Mouse (Mus musculus): ENCODE measurements at regions not wholly inside any gene's neighbourhood (a gene's known extent, or its start where the extent isn't known, plus 50 kb on each side); places are given as distances from the start of the nearest gene placed in this dataset.

DNA sequence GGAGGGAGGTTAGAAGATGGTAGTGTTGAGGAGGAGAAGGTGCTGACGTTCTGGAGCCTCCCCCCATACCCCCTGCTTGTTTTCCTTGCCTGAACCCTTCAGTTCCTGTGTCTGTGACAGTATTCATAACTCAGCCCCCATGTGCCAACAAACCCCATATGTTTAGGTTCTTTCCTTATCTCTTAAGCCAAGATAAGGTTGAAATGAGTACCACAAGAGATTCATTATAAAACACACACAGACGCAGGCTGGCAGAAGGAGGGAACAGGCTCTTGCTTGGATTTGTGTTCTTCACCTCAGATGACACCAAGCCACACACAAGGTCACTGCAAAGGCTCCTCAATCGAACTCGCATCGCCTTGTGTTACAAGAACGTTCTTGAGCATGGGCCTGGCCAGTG lies 162.9 kb upstream of the Arid2 start:
- no peak for DNase-seq

DNA sequence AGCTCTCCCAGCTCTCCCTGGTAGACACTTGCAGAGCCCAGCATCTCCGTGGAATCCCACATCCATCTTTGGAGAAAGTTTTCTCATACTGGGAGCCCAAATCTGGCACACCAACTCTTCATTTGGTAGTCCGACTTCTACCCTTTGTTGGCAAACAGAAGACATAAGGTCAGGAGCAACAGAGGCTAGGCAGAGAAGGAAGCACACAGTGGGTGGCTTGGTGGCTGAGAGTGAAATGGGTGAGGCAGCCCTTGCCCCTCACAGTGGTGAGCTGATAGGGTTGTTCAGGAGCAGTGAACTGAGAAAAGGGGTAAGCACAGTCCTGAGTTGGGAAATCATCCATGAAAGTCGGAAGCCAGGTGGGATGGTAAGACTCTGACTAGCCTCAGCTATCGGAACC lies 157.6 kb upstream of the Arid2 start:
- DNase-seq, result no peak

DNA sequence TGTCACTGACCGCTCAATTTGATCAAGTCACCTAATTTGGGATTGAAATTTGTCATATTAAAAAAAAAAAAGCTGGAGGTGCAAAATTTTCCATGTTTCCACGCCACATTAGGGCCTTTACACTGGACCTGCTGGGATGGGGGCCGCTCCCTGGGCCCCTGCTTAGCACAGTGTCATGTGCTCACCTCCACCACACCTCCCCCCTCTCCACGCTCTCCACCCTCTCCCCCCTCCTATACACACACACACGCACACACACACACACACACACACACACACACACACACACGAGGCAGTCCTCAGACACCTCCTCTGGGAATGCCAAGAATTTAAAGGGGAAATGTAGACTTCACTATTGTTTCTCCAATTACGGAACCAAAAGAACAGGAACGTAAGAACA lies 156.8 kb upstream of the Arid2 start:
- no peak for DNase-seq

DNA sequence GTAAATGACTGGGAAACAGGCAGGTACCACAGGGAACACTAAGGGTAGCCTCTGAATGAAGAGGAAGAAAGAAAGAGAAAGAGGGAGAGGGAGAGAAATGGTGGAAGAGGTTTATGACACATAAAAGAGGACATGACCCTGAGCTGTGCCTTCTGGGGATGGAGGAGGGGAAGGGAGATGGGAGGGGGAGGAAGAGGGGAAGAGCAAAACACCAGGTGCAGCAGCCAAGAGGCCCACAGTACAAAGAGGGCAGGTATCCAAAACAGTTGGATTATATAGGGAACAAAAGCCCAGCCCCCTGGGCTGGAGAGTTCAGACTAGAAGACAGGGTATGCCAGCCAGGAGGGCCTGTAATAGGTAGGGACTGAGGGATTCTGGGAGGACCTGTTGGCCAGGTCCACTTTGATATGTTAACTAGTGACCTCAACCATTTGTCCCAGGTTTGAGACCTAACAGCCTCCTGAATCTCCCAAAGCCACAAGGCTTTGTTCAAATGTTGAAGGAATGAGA lies 155.7 kb upstream of the Arid2 start:
- no peak for DNase-seq

DNA sequence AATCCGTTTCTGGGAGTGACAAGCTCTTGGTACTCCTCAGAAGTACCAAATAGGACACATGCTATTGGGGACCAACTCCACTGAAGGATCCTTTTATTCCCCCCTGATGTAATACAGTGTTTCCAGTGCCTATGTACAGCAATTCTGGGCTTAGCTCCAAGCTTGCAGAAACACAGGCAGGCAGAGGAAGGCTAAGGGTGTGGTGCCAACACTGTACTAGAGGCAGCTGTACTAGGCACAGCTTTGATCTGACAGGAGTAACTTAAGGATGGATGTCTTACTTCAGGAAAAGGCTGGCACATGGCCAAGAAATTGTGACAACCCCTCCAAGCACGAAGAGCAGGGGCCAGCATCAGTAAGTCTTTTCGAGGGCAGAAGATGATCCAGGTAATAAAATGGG lies 154.7 kb upstream of the Arid2 start:
- no peak for DNase-seq

DNA sequence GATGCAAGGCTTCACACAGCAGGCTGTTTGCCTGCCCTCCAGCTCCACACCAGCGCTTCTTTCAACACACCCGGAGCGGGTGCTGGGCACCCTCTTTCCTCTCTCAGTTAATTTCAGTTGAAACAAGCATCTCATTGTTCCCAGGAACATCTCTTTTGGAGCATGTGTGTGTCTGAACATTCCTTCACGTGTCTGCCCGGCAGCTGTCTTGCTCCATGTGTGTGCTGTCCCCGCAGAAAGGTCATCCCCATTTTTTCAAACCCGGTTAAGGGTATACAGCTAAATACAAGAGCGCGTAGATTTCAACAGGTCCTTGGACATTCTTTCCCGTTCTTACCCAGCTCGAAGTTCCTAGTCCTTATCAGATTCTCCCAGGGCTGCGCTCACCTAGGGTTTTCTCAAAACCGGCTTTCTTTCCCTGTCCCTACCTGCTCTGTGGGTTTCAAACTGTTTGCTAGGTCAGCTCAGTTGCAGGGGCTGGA lies 152.0 kb upstream of the Arid2 start:
- DNase-seq, result no peak

DNA sequence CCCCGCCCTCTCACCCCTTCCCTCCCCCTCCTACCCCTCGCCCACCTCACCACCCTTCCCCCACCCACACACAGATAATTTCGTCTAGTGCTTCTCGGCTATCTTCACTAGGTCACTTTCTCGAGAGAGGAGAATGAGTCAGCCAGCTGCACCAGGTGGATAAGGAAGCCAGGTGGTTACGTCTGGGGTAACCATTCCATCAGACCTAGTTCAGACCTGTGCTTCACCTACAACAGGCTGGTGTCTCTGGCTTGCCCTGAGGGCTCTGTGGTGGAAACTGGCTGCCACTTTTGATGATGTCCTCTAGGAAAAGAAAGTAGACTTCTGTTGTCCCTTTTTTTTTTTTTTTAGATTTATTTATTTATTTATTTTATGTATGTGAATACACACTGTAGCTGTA lies 151.5 kb upstream of the Arid2 start:
- no peak for DNase-seq

DNA sequence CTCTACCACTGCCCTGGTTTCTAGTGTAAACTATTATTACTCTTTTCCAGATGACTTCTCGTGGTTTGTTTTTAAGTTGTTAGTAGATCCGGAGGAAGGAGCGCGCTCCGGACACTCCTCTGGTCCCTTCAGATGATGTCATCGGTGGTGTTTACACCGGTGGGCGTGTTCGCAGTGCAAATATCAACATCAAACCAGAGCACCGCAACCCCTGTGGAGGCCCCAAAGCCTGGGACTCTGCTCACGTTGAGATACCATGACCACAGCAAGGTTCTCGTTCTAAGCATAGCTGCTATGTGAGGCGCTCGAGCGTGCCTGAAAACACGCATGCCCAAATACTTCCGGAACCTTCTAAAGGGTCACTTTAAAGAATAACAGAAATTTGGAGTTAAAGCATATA lies 149.8 kb upstream of the Arid2 start:
- no peak for DNase-seq

DNA sequence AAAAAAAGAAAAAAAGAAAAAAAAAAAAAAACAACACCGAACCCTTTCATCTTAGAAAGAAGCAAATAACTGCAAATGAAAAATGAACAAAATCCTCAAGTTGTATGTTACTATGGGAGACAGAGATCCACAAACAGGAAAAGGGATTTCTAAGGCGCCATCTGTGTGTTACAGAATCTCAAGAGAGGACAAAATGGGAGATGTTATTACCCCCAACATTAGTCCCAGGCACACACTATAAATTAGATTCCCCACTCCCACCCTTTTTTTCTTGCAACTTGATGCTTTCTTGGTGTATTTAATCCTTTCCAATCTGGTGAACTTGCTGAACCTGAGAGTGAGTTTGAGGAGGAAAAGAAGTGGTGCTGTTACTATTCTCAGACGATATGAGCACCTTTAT lies 149.4 kb upstream of the Arid2 start:
- no peak for DNase-seq

DNA sequence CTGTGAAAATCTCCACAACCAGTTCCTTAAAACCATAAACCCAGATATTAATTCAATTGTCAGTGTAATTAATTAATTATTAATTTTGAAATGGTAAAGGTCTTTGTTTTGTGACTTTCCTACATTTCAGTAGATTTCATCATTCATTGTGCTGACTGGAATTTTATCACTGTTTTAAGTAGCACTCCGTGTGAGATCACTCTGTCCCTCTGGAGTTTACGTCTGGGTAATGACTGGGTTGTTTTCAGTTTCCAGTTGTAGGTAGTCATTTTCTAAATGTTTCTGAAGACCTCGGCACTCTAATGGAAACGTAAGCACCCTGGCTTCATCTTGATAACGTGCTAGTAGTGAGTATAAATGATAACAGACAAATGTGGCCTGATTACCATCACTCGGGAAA lies 133.8 kb upstream of the Arid2 start:
- DNase-seq, result no peak

DNA sequence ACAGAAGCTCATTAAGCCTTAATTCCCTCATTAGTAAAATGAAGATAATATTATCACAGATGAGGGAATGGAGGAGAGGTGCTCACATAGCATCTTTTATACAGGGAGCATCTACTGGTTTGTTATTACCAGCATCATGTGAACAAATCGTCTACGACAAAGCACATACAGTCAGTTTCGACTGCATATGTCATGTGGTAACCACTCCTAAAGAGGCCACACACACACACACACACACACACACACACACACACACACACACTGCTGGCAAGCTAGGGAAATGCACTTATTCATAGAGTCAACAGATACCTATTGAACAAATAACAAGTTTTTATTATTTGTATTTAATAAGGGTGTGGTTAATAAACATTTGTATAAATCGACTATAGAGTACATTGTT lies 129.0 kb upstream of the Arid2 start:
- DNase-seq, result no peak

DNA sequence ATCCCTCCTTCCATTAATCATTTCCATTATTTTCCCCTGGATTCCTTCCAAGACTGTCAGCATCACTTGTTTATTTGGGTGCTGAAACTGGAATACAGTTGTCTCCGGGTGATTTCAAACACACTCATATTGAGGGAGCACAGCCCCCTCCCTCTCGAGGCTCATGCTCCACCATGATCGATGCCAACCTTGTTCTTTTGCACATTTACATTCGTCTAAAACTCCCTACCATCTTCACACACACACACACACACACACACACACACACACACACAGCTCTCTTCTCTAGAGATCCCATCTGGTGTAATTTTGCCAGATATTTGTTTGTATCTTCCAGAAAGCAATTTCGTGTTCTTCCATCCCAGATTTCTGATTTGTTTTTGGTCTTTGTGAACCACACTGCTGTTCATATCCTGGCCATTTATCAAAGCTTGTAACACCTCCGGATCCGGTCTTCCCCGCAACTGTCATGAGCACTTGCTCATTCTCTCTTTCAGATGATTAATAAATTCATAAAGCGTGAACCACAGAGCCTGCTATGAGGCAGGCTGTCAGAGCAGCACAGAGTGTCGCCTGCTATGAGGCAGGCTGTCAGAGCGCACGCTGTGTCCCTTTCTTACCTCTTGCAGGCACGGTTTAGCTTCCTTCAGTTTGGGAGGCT lies 122.4 kb upstream of the Arid2 start:
- DNase-seq, result peak; percentile 36 to 37

DNA sequence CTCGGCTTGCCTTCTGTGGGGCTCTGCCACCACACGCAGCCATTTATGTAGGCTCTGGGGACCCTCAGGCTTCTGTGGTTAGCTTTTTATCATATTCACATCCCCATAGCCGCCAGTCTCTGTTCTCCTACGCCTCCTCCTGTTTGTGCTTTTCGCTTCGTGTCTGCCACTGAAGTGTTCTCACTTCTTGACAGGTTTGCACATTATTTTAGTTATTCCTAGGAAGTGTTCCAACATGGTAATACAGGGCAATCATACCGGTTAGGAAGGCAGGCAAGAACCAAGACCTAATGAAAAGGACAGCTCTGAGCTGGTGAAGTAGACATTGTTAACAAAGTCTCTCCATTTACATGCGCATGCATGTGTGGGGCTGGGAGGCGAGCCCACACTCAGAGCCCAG lies 120.1 kb upstream of the Arid2 start:
- DNase-seq, result no peak

DNA sequence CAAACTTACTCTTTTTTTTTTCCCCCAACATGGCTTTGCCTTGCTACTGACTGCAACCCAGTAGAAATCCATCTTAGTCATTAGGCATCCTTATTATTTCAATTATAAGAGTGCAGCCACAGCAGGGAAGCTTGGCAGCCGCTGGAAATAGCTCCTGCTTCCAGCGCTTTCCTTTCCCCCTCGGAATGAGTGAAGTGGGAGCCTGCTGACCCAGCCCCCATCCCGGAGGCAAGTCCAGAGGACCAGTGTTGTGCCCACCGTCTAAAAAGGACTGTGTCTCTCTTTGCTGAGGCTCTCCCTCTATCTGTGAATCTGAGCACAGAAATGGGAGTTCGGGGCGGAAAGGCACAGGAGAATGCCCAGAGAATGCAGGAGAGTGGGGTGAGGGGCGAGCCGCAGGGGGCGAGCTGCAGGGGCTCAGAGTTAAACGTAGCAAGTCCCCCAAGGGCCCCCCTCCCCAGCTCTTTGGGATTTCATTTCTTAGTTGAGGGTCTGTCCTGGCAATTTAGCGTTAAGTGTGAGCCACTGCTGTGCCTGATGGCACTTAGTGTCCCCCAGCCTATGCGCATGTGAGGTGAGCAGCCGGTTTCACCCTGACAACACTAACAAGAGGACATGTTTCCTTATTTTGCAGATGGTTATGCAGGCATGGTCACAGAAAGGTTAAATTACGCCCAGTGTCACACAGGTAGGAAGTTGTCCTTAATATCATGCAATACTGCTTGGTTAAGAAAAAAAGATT lies 117.4 kb upstream of the Arid2 start:
- no peak for DNase-seq

DNA sequence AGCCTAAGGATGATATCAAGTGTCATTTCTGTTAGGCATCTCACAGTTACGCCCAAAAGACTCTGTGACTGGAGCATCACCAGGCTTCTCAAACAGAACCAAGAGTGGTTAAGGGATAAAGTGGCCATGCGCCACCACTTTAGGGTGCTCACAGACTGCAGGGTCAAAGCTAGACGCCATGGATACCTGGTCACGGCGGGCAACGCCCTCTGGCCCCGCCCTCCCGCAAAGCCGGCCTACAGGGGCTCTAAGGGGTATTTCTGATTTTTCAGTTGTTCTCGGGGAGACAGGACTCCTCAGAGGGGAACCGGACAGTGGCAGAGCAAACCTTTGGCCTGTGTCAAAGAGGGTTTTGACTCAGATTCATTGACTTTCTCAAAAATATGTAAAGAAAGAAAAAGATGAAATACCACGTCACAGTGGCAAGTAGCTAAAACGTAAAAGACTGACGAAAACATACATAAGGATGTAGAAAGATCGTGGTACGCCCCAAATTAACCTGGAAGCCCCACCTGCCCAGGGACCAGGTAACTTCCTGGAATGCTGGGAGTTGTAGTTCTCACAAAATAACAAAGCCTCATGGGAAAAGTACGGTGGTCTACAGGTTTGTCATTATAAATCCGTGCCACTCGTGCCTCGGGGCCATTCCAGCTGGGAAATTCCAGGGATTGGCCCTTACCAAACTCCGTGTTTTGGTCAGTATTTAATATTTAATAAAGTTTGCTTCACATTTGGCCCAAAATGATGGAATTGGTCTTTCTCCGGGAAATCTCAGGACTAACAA lies 116.1 kb upstream of the Arid2 start:
- peak; percentile 34 to 63 for DNase-seq

DNA sequence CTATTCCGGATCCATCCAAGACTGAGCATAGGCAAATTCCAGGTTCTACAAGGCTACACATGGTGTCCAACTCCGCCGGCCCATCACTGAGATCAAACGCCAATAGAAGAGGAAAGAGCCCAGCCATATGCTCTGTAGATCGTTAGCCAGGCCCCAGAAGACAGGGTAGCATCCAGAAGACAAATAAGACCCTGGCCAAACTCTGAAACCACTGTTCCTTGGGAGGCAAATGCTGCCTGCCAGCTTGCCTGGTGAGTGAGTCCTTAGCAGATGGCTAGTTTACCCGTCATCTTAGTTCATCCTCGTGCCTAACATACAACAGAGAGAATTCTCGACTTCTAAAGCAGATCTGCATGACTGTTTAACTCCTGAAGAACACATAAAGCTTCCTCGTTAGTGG lies 109.4 kb upstream of the Arid2 start:
- DNase-seq, result no peak

DNA sequence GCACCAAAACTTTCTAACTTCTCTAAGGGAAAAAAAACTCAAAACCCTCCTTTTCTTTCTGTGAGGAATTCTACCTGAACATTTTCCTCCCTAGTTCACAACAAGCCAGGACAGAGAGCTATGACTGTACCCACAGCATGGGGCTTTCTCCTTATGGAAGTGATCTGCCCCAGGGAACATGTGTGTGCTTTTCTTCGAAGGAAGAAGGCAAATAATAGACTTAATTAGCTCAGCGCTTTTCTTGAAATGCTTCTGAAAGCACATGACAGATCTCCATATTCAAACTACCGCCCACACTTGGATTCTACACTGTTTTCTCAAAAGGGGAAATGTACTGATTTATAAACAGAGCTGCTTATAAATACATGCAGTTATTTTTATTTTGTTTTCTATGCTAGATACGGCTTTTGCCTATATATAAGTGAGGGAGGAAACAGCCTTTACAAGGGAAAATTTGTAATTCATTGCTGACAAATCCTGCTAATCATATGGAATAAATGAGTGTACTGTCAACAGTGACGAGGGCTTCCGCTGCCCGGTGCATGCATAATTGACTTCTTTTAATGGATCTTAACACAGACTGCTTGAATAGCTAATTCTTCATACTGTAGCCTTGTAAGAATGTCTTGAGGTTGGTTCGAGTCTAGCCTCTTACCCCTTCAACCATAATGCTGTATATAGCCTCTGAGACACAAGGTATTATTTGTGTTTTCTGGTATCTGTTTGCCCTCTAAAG lies 108.8 kb upstream of the Arid2 start:
- DNase-seq, result no peak

DNA sequence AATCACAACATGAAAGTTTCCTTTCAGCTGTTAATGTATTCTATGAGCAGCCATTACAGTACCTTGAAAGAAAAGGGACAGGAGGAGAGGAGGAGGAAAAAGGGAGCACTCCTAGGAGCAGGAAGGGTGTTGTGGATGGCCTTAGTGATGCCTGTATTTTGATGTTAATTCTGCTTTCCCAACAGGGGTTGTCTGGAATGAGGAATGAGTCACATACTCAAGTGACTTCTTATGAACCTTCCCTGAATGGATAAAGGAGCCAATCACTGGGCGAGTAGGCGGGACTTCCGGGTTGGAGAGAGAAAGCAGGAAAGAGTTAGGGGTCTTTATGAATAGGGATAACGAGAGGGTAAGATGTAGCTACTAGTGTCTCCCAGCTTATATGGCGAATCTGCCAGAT lies 107.8 kb upstream of the Arid2 start:
- no peak for DNase-seq

DNA sequence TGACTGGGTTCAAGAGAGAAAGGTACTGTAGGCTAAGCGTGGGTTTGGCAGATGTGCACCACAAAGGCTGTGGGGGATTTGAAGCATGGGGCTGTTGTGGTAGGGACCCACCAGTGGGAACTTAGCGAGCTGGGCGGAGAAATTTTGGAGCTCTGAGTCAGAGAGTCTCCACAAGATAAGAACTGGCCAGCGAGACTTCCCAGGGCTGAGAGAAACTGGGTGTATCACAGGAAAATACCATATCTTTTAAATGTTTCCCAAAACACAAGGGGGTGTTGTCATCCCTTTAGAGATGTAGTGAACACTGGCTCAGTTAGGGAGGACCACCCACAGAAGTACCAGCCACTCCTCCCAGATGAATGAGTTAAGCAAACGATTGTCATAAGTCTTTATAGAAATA lies 107.3 kb upstream of the Arid2 start:
- DNase-seq, result no peak

DNA sequence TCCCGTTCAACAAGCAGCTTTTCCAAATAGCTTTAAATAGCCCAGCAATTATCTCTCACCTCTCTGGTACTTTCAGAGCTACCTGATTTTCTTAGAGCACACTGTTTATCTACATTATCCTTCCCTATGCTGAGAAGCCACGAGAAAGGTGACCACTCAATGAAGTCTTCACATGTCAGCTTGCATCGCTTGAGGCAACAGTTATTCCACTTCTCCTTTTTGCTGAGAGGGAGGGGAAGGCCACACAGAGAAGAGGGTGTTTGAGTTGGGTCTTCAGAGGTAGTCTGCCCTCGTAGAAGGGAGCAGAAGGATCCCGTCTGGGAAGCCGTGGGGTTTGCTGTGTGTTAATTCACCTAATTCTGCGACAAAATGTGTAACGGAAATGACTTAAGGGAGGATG lies 106.3 kb upstream of the Arid2 start:
- DNase-seq, result no peak

DNA sequence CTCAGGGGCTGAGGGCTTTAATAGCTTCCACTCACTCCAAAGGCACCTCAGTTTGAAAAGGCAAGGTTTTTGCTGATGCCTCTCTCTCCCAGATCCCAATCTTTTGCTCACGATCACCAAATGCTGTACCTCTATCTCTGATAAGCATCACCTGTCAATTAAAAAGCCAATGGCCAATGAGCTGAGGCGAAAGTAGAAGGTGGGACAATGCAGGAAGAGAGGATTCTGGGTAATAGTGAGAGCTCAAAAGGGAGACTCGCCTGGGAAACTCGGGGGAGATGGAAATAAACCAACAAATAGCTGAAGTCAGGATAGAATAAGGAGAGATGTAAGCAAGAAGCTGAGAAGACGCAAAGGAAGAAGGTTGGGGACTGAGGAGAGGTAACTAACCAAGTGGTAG lies 105.0 kb upstream of the Arid2 start:
- no peak for DNase-seq

DNA sequence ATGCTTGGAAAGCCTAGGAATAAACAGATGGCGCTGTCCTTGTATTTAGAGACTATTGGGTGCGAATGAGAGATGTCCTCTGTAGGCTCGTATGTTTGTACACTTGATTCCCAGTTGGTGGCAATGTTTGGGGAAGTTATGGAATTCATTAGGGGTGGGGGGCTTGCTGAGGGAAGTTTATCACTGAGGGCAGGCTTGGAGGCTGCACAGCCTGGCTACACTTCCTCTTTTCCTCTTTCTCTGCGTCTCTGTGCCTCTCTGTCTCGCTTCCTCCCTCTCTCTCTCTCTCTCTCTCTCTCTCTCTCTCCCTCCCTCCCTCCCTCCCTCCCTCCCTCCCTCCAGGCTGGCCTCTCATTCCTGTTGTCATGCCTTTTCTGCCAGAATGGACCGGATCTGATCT lies 104.2 kb upstream of the Arid2 start:
- DNase-seq, result no peak

DNA sequence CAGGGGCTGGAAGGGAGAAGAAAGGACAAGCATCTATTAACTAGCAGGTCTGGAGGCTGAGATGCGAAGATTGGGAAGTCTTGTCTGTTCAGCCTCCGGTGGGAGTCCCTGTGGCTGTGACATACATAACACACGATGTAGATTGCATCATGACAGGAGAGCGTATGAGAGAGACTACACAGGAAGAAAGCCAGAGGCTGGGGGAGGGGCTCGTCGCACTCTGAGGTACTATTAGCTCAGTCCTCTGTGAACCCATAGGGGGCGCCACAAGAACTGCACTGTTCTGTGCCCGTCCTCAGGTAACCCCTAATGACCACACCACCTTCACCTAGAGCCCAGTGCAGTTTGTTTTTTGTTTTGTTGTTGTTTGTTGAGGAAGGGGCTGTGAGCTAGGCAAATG lies 102.7 kb upstream of the Arid2 start:
- no peak for DNase-seq

All from cerebellum, postnatal 36 days (tissue).